In the genomic region with DNA sequence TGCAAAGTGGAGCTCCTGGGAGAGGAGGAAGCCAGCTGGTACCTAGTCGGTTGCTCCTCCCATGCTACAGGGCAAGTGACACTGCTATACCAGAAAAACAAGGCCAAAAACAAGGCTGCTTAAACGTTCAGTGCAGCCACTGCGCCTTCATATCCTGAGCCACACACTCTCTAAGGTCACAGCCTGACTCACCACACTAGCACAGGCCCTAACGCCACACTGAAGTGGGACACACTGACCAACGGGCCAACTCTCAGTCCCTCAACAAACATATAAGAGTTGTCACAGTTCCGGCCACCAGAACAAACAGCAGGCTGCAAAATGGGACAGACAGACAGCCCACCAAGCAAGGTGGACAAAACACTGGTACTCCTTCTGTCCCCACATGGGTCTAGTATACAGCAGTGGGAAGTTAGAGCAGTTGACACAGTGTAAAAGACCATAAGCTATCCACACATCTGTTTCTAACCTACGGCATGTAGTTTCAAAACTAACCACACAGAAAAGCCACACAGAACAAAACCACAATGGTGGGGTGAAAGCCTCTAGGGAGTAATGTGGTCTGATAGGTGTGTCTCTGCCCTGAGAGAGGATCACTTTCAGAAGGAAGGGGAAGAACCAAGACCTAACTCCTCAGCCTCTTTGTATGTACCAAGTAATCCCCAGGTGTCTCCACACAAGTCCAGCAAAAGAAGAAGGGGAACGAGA, we compare ENCODE assay signal across 1 mouse cellular context.
TF ChIP-seq lines count a peak whose summit lies in the region.

No protein-coding gene starts in this region.

TF ChIP-seq in CH12.LX, 34 proteins besides CTCF, POLR2A, EP300 and RAD21:
- TF ChIP-seq BHLHE40 (IDR thresholded peaks at IDR 0.05; ENCODE audit: low read depth, low read length) (peak; percentile 90), JUN (IDR thresholded peaks at IDR 0.05; ENCODE audit: insufficient read depth, low read depth, low read length) (peak; percentile 29; the same call in 1 of the 2 replicates), ZNF384 (IDR thresholded peaks at IDR 0.05; ENCODE audit: low read depth, low read length) (peak; percentile 45; the same call in 1 of the 2 replicates), MEF2A (IDR thresholded peaks at IDR 0.05; ENCODE audit: borderline replicate concordance, low read depth, low read length) (peak; percentile 51; the same call in 1 of the 2 replicates), TCF12 (IDR thresholded peaks at IDR 0.05; ENCODE audit: low read depth, low read length) (peak; percentile 91), GABPA (IDR thresholded peaks at IDR 0.05; ENCODE audit: insufficient replicate concordance, low read depth, low read length) (no peak), HCFC1 (IDR thresholded peaks at IDR 0.05; ENCODE audit: low read depth, low read length) (no peak), ZKSCAN1 (IDR thresholded peaks at IDR 0.05; ENCODE audit: borderline replicate concordance, low read depth, low read length) (no peak), KAT2A (IDR thresholded peaks at IDR 0.05; ENCODE audit: insufficient replicate concordance, low read length) (no peak), MYC (IDR thresholded peaks at IDR 0.05; ENCODE audit: low read depth, low read length) (peak; percentile 75), IRF4 (IDR thresholded peaks at IDR 0.05; ENCODE audit: low read depth, low read length) (peak; percentile 94), ZC3H11A (IDR thresholded peaks at IDR 0.05; ENCODE audit: low read depth, low read length) (no peak), ZMIZ1 (IDR thresholded peaks at IDR 0.05; ENCODE audit: low read depth, low read length) (no peak), E2F4 (IDR thresholded peaks at IDR 0.05; ENCODE audit: insufficient replicate concordance, low read depth, low read length) (no peak), JUND (conservative IDR thresholded peaks at IDR 0.05; ENCODE audit: low read depth, low read length) (peak; percentile 78), NRF1 (IDR thresholded peaks at IDR 0.05; ENCODE audit: low read depth, low read length) (no peak), MAZ (IDR thresholded peaks at IDR 0.05; ENCODE audit: low read depth, low read length) (peak; percentile 41; the same call in 1 of the 2 replicates), MAX (IDR thresholded peaks at IDR 0.05; ENCODE audit: low read length) (peak; percentile 50; the same call in 1 of the 2 replicates), SIN3A (IDR thresholded peaks at IDR 0.05; ENCODE audit: low read length) (peak; percentile 39; the same call in 1 of the 2 replicates), PAX5 (IDR thresholded peaks at IDR 0.05; ENCODE audit: low read length) (no peak), USF1 (IDR thresholded peaks at IDR 0.05; ENCODE audit: low read depth, low read length) (no peak), MXI1 (IDR thresholded peaks at IDR 0.05; ENCODE audit: low read depth, low read length) (no peak), RCOR1 (conservative IDR thresholded peaks at IDR 0.05; ENCODE audit: low read depth, low read length) (peak; percentile 94), CHD2 (IDR thresholded peaks at IDR 0.05; ENCODE audit: low read length) (no peak; the same call in 1 of the 2 replicates), TBP (conservative IDR thresholded peaks at IDR 0.05; ENCODE audit: low read depth, low read length) (no peak), ELF1 (IDR thresholded peaks at IDR 0.05; ENCODE audit: low read depth, low read length) (no peak), USF2 (conservative IDR thresholded peaks at IDR 0.05; ENCODE audit: low read depth, low read length) (no peak), POLR2AphosphoS2 (IDR thresholded peaks at IDR 0.05; ENCODE audit: low read depth, low read length) (no peak), SMC3 (IDR thresholded peaks at IDR 0.05; ENCODE audit: low read depth, low read length) (no peak), MAFK (IDR thresholded peaks at IDR 0.05; ENCODE audit: insufficient replicate concordance, low read length) (peak; percentile 98), UBTF (IDR thresholded peaks at IDR 0.05; ENCODE audit: low read depth, low read length) (no peak), ETS1 (conservative IDR thresholded peaks at IDR 0.05; ENCODE audit: low read depth, low read length) (peak; percentile 66), NELFE (IDR thresholded peaks at IDR 0.05; ENCODE audit: low read depth, low read length) (no peak), CHD1 (IDR thresholded peaks at IDR 0.05; ENCODE audit: low read depth, low read length) (no peak)
